Mouse (Mus musculus) MEL-GATA-1-ER (cell line): ENCODE data around the gene Gsdme.

Experiments used
- DNase-seq: peaks from one replicate; pipeline ENCODE4 v3.0.0-alpha.2; 2012; ENCODE audit warnings: low read depth; ENCODE audit errors: extremely low read depth

Gene Gsdme

DNA sequence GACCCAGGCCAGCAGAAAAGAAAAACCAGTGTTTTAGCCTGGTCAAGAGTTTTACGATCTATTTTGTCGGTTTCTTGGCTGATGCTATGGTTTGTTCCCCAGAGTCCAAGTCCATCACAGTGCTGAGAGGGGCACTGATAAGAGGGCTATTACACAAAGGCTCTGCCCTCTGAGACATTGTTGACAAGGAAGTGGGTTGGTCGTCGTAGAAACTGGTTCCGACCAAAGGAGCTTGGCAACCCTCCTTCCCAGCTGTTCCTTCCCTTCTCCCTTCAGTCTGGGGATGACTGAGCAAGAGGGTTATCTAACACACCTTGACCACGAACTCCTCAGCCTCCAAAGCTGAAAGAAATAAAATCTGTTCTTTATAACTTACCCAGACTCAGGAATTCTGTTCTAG, at the start of gene Gsdme:
TSS of gene Gsdme (minus strand) at position 193 of the 400 bp plus-strand sequence.
- no peak for DNase-seq

DNA sequence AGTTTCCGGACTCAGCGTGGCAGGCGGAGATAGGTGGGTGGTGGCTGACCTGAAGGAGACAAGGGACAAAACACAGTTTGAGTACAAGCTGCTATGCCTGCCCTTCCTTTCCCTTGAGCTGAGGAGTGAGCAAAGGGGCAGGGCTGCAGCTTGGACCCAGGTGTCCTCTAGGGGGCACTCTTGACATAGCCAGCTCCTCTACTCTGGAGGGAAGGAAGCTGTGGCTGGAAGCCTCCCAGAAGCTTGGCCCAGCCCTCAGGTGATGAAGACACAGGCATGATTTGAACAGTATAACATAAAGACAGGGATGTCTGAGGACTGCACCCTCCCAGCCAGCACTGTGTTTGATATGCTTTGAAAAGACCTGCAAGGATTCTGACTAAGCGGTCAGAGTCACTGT, 49.0 kb upstream of the Gsdme start:
- no peak for DNase-seq

DNA sequence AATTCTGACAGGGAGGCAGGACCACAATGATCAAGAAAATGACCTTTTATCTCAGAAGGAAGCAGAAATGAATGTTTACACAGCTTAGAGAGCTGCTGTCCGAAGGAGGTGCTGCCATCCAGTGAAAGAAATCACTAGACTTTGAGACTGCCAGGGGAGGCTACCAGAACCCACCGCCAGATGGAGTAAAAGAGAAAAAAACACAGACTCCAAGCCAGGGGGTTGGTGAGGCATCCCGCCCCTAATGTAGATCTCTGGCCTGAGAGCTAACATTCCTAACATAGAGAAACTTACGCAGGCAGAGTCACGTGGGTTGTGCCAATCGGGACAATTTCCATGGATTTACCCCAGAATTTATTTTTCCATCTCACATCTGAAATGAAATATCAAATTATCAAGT, 45.4 kb upstream of the Gsdme start:
- DNase-seq, result no peak

DNA sequence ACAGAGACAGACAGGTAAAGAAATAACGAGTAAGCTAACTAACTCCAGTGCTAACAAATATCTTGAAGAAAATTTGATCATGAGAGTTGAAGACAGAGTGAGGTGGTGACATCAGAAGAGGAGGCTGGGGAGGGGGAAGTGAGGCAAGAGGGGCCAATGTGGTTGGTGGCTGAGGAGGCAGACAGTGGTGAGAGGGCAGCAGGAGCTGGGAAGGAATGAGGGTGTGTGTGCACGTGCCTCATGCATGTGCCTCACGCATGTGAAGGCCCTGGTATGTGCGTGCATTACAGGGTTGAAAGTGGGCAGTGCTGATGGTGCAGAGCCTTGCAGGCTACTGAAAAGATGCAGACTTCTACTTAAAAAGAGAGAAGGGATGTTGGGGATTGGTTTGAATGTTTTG, 43.0 kb upstream of the Gsdme start:
- no peak for DNase-seq

DNA sequence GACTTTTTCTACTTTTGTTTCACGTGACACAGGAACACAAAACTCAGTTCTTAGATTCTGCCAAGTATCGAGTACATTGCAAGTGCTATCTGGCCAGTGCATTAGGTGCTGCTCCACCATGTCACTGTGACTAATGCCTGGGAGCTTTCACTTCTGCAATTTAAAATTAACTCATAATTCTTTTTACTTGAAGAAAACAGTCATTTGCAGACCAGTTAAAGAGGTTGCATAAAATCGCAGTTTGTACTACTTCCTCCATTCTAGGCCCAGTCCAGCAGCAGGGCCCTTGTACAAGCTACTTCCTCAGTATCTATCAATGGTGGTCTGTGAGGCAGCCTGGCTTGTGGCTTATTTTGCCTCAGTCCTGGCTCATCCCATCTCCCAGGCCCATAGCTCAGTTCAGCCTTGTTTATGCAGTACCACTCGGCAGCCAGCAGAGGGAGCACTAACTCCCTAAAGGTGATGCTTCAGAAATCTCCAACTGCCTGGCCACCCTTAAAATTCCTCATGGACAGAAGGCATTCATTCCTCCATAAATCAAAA, 41.4 kb upstream of the Gsdme start:
- peak; percentile 33 for DNase-seq

DNA sequence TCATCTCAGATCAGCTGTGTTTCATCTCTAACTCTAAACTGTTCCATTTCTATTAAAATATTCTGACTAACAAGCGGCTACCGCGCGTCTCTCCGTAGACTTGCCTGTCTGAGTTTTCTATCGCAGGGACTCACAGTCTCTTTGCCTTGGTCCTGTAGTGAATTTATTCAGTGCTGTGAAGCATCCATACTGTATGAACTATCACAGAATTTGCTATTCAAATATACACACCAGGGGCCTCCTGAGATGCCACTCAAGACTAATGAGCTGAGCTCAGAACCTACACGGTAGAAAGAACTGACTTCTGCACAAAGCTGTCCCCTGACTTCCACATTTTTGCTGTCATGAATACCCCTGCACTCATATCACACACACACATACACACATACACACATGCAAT, 37.5 kb upstream of the Gsdme start:
- no peak for DNase-seq

DNA sequence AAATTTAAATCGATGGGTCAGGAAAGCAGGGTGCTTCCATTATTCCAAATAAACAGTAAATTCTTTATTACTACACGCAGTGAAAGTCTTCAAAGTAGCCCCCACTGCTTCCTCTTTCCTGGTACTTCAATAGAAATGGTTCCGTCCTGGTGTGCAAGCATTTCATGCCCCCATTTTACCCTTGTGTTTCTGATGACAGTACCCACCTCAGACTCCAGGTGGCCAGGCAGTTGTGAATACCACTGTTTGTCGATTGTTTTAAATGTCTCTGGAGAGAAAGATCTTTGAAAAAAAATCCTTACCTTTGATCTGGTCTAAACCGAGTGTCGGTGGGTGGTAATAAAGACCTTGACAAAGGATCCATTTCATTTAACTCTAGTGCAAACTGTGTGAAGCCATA, 37.0 kb upstream of the Gsdme start:
- no peak for DNase-seq

DNA sequence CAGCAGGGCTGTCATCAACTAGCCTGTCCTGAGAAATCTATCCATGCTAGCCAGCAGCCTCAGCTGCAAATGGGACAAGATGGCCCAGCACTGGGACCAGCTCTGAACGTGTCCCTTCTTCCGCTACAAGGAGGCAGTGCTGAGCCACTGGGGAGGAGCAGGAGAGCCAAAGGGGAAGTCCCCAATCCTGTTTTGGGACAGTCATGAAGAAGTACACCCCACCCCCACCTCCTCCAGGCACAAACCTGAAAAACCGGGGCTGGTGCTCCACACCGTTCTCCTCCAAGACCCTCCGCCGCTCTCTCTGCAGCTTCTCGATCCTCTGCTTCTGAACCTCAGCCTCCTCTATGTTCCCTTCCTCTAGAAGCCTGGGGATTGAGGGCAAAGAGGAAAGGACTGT, 35.4 kb upstream of the Gsdme start:
- DNase-seq, result no peak

DNA sequence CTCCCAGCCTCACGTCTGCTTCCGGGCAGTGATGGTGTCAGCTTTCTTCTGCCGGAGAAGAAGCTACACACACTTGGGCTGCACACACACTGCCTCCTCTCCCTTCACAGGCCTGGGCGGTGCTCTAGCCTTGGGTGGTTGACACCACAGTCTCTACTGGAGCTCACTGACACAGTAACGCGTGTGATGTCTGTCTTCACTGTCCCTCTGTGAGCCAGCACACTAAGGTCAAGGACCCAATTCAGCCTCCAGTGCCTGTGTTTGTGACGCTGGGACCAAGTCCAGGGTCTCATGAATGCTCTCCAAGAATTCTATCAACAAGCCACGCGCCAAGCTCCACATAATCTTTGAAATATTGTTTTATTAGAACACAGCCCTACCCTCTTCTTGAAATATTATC, 34.0 kb upstream of the Gsdme start:
- no peak for DNase-seq

DNA sequence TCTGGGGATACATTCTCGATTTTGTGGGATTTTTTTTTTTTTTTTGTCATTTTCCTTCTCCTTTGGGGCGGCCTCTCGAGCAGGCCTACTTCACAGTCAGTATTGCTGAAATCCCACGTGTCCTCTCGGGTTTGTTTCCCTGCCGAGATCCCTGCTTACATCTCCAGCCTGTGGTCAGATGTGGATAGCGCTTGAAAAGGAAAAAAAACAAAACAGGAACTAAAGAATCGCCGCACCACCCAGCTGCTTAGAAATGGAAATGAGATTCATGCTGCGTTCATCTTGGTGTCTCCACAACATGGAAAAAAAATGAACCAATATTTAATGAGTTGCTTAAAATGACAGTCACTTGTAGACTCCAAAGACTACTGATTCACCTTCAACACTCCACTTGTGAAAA, 31.5 kb upstream of the Gsdme start:
- DNase-seq, result no peak

DNA sequence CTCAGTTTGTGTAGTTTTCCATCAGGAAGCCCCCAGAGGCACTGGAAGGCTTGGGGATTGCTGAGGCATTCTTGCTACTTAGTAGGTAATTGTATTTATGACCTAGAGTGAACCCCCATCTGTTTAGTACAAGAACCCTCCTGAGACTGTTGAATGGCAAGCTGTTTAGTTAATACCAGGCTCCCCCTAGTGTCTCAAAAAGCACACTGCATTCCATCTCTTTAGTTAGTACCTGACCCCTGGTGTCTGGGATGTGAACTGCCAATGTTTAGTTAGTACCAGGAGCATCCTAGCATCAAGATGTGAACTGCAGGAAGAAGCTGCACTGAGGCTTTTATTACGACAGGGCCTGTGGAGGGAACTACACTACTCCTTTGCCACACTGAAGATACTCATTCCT, 30.5 kb upstream of the Gsdme start:
- peak; percentile 76 for DNase-seq

DNA sequence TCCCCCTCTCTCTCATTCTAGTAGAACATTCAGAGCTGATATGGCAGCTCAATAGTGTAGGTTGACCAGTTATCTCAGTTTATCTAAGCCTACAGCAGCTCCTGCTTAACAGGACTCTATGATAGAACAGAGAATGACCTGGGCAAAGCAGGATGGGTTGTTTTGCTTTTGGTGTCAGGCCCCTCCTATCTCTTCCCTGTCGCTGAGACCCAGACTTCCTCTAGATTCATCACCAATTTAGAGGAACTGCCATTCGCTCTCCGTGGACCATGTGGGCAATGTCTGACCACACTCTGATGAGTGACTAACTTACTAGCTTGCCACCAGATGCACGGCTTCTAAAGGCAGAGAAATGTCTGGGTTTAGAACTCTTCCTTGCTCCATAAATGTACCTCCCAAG, 28.0 kb upstream of the Gsdme start:
- DNase-seq, result peak; percentile 60

DNA sequence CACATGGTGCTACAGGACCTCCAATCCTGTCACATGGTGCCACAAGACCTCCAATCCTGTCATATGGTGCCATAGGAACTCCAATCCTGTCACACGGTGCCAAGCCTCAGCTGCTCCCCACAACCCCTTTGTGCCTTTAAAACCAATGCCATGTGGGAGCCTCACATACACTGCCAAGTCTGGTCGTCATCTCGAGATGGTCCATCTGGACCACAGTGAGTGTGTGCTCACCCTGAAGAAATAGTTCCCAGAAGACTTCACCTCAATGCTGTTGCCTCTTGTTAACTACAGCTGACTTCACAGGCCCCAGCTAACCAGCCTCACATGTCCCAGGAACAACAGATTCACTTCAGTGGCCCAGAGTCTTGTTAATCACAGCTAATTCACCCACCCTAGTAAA, 23.2 kb upstream of the Gsdme start:
- no peak for DNase-seq

DNA sequence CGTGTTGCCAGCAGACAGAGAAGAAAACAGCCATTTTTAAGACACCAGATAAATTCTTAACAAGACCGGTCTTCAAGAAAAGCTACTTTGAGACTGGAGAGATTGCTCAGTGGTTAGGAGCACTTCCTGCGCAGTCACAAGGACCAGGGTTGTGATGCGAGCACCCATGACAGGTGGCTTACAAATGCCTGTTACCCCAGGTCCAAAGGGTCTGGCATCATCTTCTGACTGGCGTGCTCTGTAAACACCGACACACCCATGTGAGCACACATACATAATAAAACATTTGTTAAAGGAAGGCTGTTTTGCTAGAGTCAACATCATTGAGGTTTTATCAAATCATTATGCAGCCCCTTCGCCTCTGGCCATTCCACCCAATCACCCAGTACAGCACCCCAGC, 16.0 kb upstream of the Gsdme start:
- DNase-seq, result no peak

DNA sequence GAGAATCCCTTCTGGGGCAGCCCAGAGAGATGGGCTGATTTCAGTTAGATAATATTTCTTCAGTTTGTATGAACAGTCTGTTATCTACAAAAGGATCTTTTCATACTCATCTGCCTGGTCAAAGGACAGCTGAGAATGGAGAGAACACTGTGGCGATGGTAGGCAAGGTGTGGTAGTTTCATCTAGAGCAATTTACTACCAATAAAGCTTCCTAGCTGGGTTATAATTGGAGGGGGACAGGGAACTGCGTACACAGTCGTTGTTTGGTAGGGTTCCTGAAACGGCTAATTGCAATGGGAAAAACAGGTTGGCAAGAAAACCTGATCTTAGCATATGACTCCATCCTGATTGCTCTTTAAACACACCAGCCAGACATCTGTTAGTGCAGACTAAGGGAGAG, 10.3 kb upstream of the Gsdme start:
- no peak for DNase-seq

DNA sequence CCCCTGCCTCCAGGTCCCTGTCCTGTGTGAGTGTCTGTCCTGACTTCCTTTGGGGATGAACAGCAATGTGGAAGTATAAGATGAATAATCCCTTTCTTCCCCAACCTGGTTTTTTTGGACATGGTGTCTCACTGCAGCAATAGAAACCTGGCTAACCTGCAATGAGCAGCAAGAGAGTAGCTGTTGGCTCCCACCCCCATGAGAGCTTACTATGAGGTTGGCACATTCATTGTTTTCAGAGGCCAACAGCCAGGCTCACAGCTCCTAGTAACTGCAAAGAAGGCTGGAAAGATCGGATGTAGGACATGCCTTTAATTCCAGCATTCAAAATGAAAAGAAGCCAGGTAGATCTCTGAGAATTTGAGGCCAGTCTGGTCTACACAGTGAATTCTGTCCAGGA, 9.8 kb upstream of the Gsdme start:
- DNase-seq, result no peak

DNA sequence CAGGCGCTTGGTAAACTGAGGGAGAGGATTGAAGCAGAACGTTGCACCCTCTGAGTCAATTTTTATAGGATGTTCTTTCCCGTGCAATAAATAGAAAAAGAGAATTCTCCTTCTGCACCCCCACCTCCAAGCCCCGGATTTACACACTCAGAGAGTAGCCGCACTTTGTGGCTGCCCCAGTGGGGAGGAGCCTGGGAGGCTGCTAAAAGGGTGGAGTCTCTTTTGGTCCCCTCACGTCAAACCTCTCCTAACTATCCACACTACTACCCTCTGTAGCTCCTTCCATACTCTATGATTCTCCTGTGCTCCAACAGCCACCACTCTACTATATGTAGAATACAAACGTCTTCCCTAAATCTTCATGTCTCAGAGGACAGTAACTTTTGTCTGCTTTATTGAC, 1.4 kb downstream of the Gsdme start:
- DNase-seq, result no peak

DNA sequence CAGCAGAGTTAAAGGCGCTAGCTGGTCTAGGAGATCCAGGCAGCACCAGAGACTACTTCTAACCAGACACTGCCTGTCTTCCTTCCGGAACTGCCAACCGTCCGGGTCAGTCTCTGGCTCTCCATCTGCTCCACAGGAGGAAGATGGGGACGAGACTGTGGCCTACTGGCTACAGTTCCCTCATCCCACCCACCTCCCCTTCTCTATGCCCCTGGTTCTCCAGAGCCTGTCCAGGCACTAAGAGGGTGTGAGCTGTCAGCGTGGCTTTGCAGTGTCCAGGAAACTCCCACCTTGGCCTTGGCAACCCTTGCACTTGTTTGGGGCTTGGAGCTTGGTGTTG, 1.8 kb downstream of the Gsdme start:
- DNase-seq, result no peak

DNA sequence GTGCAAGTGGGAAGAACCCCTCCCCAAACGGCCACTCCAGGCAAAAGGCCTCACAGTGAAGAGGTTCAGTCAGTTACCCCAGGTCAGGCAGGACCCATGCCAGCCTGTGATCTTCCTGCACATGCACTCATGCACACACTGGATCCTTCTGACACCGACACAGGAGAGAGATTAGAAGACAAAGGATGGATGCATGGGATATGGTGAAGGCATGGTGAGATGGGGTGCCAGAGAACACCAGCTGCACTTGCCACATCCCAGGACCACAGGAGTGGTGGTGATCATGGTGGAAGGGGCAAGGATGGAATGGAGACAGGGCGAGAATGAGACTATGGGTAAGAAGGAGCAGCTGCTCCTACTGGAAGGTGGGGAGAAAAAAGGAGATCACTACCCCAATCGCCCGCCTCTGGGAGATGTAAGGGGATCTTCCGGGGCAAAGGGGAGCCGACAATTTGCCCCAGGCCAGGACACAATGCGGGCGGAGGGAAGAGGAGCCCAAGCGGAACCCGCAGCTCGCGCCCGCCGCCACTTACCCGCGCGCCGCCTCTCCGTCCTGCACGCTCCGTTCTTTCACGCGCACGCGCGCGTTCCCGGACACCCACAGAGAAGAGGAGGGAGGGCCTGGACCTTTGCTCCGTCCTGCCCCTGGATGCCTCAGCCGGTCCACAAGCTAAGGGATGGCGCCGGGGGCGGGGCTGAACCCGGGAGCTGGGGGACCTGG, 2.3 kb downstream of the Gsdme start:
- DNase-seq, result no peak

DNA sequence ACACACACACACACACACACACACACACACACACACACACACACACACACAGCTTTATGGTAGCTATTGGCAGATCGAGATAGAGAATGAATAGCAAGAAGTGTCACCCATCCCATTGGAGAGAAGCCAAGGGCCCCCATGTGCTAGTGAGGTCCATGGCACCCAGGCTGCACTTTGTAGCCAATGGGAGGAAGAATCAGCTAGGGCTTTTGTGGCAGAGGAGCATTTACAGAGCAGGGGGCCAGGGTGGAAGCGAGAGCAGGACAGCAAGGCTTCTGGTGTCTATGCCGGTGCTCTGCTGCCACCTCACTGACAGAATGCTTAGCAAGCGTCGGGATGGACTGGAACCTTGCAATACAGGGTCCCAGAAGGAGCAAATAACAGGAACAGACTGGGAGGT, 8.3 kb downstream of the Gsdme start:
- no peak for DNase-seq

DNA sequence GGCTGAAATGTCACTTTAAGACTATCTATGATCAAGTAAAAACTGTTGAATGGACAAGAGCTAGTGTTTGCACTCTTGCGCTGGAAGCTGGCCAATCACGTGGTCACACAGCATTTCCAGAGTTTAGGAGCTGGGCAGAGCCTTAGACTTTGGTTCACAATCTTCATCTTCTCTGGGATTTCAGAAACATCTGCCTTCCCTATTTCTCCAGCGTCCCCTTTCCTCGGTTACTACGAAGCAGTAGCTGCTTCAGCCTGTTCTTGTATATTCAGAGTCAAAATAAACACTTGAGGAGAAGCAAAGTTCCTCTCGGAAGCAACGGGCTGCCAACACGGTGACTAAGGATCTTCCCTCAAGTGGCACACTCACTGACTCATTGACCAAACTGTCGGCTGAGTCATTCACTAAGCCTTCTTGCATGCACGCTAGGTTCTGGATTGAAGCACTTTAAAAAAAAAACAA, 8.9 kb downstream of the Gsdme start:
- no peak for DNase-seq

DNA sequence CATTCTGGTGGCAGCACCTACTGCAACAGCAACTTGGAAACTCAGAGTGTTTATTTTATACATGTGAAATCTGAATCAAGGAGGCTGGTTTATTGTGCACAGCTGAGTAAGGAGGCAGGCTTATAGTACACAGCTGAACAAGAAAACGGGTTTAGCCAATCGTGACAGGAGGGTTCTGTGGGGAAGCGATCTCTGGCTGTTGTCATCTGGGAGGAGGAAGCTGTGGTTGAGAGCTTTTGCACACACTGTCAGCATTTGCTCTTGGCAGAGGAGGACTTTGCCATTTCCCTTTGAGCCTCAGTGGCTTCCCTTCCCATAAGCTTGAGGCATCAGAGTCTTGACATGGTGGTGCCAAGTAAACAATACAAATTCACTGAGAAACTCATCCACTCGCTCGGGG, 11.0 kb downstream of the Gsdme start:
- peak; percentile 26 for DNase-seq

DNA sequence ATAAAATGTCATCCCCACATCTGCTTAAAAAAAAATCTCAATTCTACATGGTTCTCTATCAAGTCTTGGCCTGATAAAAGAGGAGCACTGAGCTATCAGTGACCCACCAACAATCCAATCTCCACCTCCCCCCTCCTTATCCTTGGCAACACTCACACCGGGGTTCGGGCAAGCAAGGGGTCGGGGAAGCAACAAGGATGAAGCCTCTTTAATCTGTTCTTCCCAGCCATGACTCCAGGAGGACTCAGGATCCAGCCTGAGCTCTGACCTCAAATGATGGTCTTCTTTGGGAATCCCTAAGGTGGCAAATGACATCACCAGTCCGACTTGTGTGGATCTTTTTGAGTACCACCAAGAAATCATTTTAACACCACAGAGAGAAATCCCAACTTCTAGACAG, 15.9 kb downstream of the Gsdme start:
- DNase-seq, result no peak

DNA sequence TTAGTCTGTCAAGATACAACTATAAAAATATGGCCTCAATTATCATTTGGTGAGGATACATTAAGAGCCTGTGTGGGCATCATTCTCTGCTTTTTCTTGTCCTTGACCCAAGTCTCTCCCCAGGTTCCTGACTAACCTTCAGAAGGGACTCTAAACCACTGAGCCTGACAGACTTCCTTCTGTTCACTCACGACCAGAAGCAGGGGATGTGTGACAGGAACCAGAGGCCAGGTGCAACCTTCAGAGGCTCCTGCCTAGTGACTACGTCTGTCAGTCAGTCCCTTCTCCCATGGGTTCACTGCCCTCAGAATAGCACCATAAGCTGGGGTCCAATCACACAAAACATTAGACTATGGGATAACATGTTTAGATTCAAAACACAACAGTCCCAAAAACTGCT, 16.3 kb downstream of the Gsdme start:
- DNase-seq, result no peak
